In genomic region chr8:84532725-84533124, GRCm38 (mm10) we compare ENCODE assay signal across 24 mouse cellular contexts.
"Had no signal": no experiment of that assay in that cellular context is flagged by ENCODE, and none has a peak within 500 bp of the region (broad histone marks: within the 10 kb centered on the region; RNA-seq: fewer than 3 reads in every experiment).

No protein-coding gene starts in this region.

- H3K36me3 ChIP-seq: heart, embryonic 12.5 days; intestine, embryonic 15.5 days; limb, embryonic 13.5 days; limb, embryonic 15.5 days had no signal

- H3K27ac ChIP-seq: heart, embryonic 10.5 days; hindbrain, embryonic 10.5 days; hindbrain, embryonic 12.5 days; hindbrain, embryonic 14.5 days; intestine, embryonic 15.5 days; layer of hippocampus, adult 2 months; limb, embryonic 13.5 days; limb, embryonic 15.5 days had no signal

- H3K4me1 ChIP-seq: hindbrain, embryonic 10.5 days; hindbrain, embryonic 12.5 days; intestine, embryonic 15.5 days; limb, embryonic 13.5 days; limb, embryonic 15.5 days had no signal

- ATAC-seq: hindbrain, embryonic 16.5 days; inflammation-experienced regulatory T-cells, adult 6 months; intestine, embryonic 15.5 days; intestine, postnatal 0 days had no signal

- H3K4me3 ChIP-seq: heart, embryonic 10.5 days; heart, embryonic 12.5 days; hindbrain, embryonic 10.5 days; hindbrain, embryonic 12.5 days; intestine, embryonic 15.5 days; layer of hippocampus, adult 2 months; limb, embryonic 13.5 days; limb, embryonic 15.5 days had no signal

- DNase-seq: gastrocnemius, postnatal 14 days; gastrocnemius, postnatal 36 days; heart, adult 18-20 months; heart, postnatal 10 days; heart, postnatal 4 days; kidney, adult 18-20 months; kidney, adult 8-10 months; kidney, postnatal 10 days; kidney, postnatal 25 days; kidney, postnatal 4 days; layer of hippocampus, postnatal 36 days; left cerebral cortex, postnatal 4 days had no signal
